Mouse (Mus musculus) CH12.LX (cell line): ENCODE measurements around the gene Ezr.
"Not testable (repeated sequence)": the region's sequence is repeated elsewhere in the genome, so short reads cannot be mapped to it uniquely, and the experiment has no call there.

Experiments used
- CTCF ChIP-seq, 2 experiments: IDR thresholded peaks in 1 of 2; conservative IDR thresholded peaks in 1 of 2; 2 replicates each; pipeline ENCODE4 v1.5.1; 2011 to 2012; ENCODE audit warnings: low read depth in 2 of 2, low read length in 2 of 2, improper control_type of control experiment in 1 of 2, inconsistent platforms in 1 of 2, mild to moderate bottlenecking in 1 of 2, moderate library complexity in 1 of 2
- POLR2A ChIP-seq: IDR thresholded peaks from 2 replicates; pipeline ENCODE4 v1.6.1; 2011; ENCODE audit warnings: low read depth, mild to moderate bottlenecking, improper control_type of control experiment, low read length
- UBTF ChIP-seq: IDR thresholded peaks from 2 replicates; pipeline ENCODE4 v1.6.1; 2012; ENCODE audit warnings: low read depth, mild to moderate bottlenecking, inconsistent platforms, low read length, improper control_type of control experiment, moderate library complexity

DNA sequence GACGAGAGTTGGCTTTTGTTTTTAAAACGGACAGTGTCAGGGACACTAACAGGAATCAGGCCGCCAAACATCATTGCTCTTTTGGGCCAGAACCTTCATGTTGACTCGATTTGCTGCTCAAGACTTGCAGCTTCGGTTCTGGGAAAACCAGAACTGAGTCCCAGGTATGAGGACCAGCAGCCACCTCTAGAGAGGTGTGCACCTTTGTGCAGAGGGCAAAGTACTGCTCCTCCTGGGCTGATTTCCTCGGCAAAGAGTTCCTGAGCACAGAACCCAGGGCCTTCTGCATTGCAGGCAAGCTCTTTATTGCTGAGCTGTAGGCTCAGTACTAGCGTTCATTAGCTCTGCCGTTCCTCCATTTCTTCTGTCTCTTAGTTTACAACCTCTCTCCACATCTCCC is 68.6 kb downstream of the Ezr start:
- TF ChIP-seq UBTF; CTCF (conservative IDR thresholded peaks at IDR 0.05 in 1 of 2, IDR thresholded peaks at IDR 0.05 in 1 of 2; ENCODE audit: low read depth in 2 of 2, low read length in 2 of 2); POLR2A: not testable (repeated sequence)
